Mouse (Mus musculus) effector memory CD4-positive, alpha-beta T cell, adult 7 months (primary cell): Measurements from ENCODE around the gene 1700037H04Rik. TPM values are rescaled to one million over a fixed set of nuclear protein-coding genes. Genes with fewer than 3 reads are reported as not detected.

ENCODE experiments used
- polyA plus RNA-seq: library from polyadenylated mRNA; unstranded; fragments of 100-300 nt; shearing (Covaris generic); gene quantifications from one replicate; pipeline ENCODE4 v1.2.1, GENCODE M21; 2017

Gene 1700037H04Rik
- 37.9 TPM for polyA plus RNA-seq

GRCm38 (mm10) chr2:131159938-131160581 is at the start of gene 1700037H04Rik:
Gene 1700037H04Rik (minus strand): TSS chr2:131160081.

GRCm38 (mm10) chr2:131206778-131207177 is 46.9 kb upstream of the 1700037H04Rik start, which contains the start of gene Ap5s1:
Gene Ap5s1 (plus strand): TSS chr2:131207078.

GRCm38 (mm10) chr2:131186771-131187601 is 27.1 kb upstream of the 1700037H04Rik start, which contains the start of the genes Cdc25b and Spef1:
Gene Cdc25b (plus strand): TSS chr2:131186949.
Gene Spef1 (minus strand): TSS chr2:131187282.

DNA sequence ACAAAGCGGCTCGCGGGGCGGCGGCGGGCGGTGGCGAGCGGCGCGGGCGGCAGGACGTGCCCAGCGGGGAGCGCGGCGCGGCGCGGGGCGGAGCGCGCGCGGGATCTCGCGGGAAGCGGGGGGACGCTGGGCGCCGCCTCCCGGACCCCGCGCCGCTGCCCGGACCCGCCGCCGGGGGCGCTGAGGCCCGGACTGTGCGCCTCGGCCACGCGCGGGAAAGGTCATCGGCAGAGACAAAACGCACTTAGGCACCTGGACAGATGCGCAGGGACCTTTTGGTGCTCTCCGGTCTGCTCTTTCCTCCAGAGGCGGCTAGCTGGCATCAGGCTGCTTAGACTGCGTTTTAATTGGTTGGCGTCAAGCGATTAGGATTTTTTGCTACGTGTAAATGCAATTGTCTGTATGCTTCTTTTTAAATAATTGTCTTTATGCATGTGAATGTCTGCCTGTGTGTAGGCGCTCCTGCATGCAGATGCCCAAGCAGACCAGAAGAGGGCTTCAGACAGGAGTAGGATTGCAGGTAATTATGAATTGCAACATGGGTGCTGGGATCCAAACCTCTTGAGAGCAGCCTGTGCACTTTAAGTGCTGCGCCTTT is 20.2 kb upstream of the 1700037H04Rik start, which contains the start of gene Cenpb:
Gene Cenpb, minus strand, starts transcription at position 78 of the 598 bp plus-strand sequence.

DNA sequence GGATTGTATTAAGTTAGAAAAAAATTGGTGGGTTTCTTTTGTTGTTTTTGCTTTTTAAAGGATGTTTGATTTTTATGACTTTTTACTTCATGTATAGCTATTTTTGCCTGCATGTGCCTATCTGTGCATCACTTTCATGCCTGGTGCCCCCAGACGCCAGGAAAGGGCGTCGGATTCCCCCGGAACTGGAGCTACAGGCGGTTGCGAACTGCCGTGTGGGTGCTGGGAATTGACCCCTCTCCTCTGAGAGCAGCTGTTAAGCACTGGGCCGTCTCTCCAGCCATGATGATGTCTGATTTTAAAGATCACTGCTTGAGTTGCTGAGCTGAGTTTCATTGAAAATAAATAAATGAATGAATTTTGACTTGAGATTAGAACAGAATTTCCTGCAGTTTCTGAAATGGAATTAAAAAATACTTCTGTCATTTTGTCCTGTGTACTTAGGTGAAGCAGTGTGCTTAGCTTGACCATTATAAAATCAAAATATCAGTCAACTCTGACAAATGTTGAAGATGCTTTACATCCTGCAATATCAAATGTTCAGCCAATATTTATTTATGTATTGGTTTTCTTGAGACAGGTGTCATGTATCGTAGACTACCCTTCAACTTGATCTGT is 26.8 kb downstream of the 1700037H04Rik start, which contains the start of gene Gm11037:
Gene Gm11037, plus strand, starts transcription at position 568 of the 618 bp plus-strand sequence.

GRCm38 (mm10) chr2:131127161-131127730 is 32.6 kb downstream of the 1700037H04Rik start, which contains the start of gene Hspa12b:
Gene Hspa12b (plus strand): TSS chr2:131127280.

Other genes starting within 250 kb of the 1700037H04Rik start
- gene Gfra4, start 117.0 kb downstream of the 1700037H04Rik start, polyA plus RNA-seq: not detected
- gene Adam33, start 96.3 kb downstream of the 1700037H04Rik start, polyA plus RNA-seq: not detected
- gene Siglec1, start 73.3 kb downstream of the 1700037H04Rik start, polyA plus RNA-seq: 0.33 TPM
- 0.39 TPM for gene Hspa12b, start 32.8 kb downstream of the 1700037H04Rik start, polyA plus RNA-seq
- gene Gm11037, start 26.6 kb downstream of the 1700037H04Rik start, polyA plus RNA-seq: not detected
- 11.1 TPM for gene Cenpb, start 20.0 kb upstream of the 1700037H04Rik start, polyA plus RNA-seq
- 65.8 TPM for gene Cdc25b, start 26.9 kb upstream of the 1700037H04Rik start, polyA plus RNA-seq
- gene Spef1, start 27.2 kb upstream of the 1700037H04Rik start, polyA plus RNA-seq: 0.34 TPM
- 10.6 TPM for gene Ap5s1, start 47.0 kb upstream of the 1700037H04Rik start, polyA plus RNA-seq
- 9.9 TPM for gene Mavs, start 74.0 kb upstream of the 1700037H04Rik start, polyA plus RNA-seq
- 104 TPM for gene Pank2, start 102.4 kb upstream of the 1700037H04Rik start, polyA plus RNA-seq
- 3.9 TPM for gene Rnf24, start 192.8 kb upstream of the 1700037H04Rik start, polyA plus RNA-seq